In genomic region chr13:83744110-83744752, GRCm38 (mm10) we compare ENCODE assay signal across 10 mouse cellular contexts.
A peak's percentile ranks its signal among the peaks of the same experiment; 100 is the strongest.
DNase-seq lines count a peak whose midpoint lies in the region; ATAC-seq and TF ChIP-seq lines count a peak whose summit lies in the region.
"Had no signal": no experiment of that assay in that cellular context is flagged by ENCODE, and none has a peak within 500 bp of the region (broad histone marks: within the 10 kb centered on the region; RNA-seq: fewer than 3 reads in every experiment).

No protein-coding gene starts in this region.

- peak overlapping the region; percentile 55 for H3K4me3 ChIP-seq in heart, embryonic 12.5 days
- H3K4me3 ChIP-seq in embryonic facial prominence, embryonic 14.5 days (ENCODE audit: low read depth, low read length): peak overlapping the region; percentile 48
- H3K4me3 ChIP-seq in limb, embryonic 14.5 days (replicated peaks; ENCODE audit: low read length): peak overlapping the region; percentile 45
- H3K4me3 ChIP-seq: erythroblast, embryonic 14.5 days had no signal

- no peaks in the 10 kb centered on the region for H3K9me3 ChIP-seq in heart, embryonic 12.5 days (replicated peaks)
- no peaks in the 10 kb centered on the region for H3K9me3 ChIP-seq in embryonic facial prominence, embryonic 14.5 days (ENCODE audit: control insufficient read depth, low read length)
- no peaks in the 10 kb centered on the region for H3K9me3 ChIP-seq in limb, embryonic 14.5 days (ENCODE audit: control insufficient read depth, low read length)
- H3K9me3 ChIP-seq: megakaryocyte, embryonic 14.5 days had no signal

- WGBS in heart, embryonic 12.5 days: 56% methylated on average over 8 of the region's 8 CpGs
- WGBS in embryonic facial prominence, embryonic 14.5 days: 52% methylated on average over 8 of the region's 8 CpGs
- WGBS in limb, embryonic 14.5 days: 61% methylated on average over 8 of the region's 8 CpGs

- H3K9ac ChIP-seq in heart, embryonic 12.5 days: no peak overlapping the region
- H3K9ac ChIP-seq in embryonic facial prominence, embryonic 14.5 days (ENCODE audit: low read depth, low read length): peak overlapping the region; percentile 54; the same call in 1 of the 2 replicates
- H3K9ac ChIP-seq in limb, embryonic 14.5 days (ENCODE audit: low read depth, low read length, severe bottlenecking): no peak overlapping the region

- no peak for ATAC-seq in heart, embryonic 12.5 days (ENCODE audit: insufficient number of reproducible peaks, low FRiP score)
- ATAC-seq in embryonic facial prominence, embryonic 14.5 days (ENCODE audit: low read depth): no peak
- ATAC-seq in limb, embryonic 14.5 days (ENCODE audit: low FRiP score, low read depth): no peak

- peaks cover 5% of the 10 kb centered on the region for H3K4me1 ChIP-seq in heart, embryonic 12.5 days (replicated peaks)
- peaks cover 5% of the 10 kb centered on the region; the same call in 1 of the 2 replicates for H3K4me1 ChIP-seq in embryonic facial prominence, embryonic 14.5 days (ENCODE audit: control insufficient read depth, insufficient read depth, low read length)
- H3K4me1 ChIP-seq in limb, embryonic 14.5 days (ENCODE audit: control insufficient read depth, insufficient read depth, low read length): no peaks in the 10 kb centered on the region

- TF ChIP-seq POLR2A in limb, embryonic 14.5 days (IDR thresholded peaks at IDR 0.05; ENCODE audit: borderline replicate concordance, extremely low read depth, insufficient read depth, insufficient read length): no peak

- H3K36me3 ChIP-seq in heart, embryonic 12.5 days: no peaks in the 10 kb centered on the region
- no peaks in the 10 kb centered on the region for H3K36me3 ChIP-seq in embryonic facial prominence, embryonic 14.5 days (ENCODE audit: control insufficient read depth, insufficient read depth, low read length)
- no peaks in the 10 kb centered on the region for H3K36me3 ChIP-seq in limb, embryonic 14.5 days (ENCODE audit: control insufficient read depth, insufficient read depth, low read length)

- intact Hi-C loops in heart, postnatal 10 days (cut with DNase I): no loop called here

- H3K27ac ChIP-seq in heart, embryonic 12.5 days (ENCODE audit: poor library complexity, severe bottlenecking): no peak overlapping the region
- no peak overlapping the region; the same call in 1 of the 2 replicates for H3K27ac ChIP-seq in embryonic facial prominence, embryonic 14.5 days (replicated peaks; ENCODE audit: low read depth, low read length)
- H3K27ac ChIP-seq in limb, embryonic 14.5 days (replicated peaks; ENCODE audit: low read depth, low read length): no peak overlapping the region

- H3K27me3 ChIP-seq in heart, embryonic 12.5 days (replicated peaks): peaks cover 32% of the 10 kb centered on the region
- H3K27me3 ChIP-seq in embryonic facial prominence, embryonic 14.5 days (replicated peaks; ENCODE audit: control insufficient read depth, insufficient read depth, low read length): peaks cover 47% of the 10 kb centered on the region
- peaks cover 15% of the 10 kb centered on the region for H3K27me3 ChIP-seq in limb, embryonic 14.5 days (ENCODE audit: control insufficient read depth, insufficient read depth, low read length)

- DNase-seq in heart, postnatal 10 days: no peak
- DNase-seq in 416B (ENCODE audit: low read depth): peak; percentile 39
- no peak for DNase-seq in embryonic facial prominence, embryonic 14.5 days (ENCODE audit: low spot score)
- no peak for DNase-seq in limb, embryonic 14.5 days (ENCODE audit: low spot score)
- DNase-seq in frontal cortex, postnatal 36 days (ENCODE audit: low spot score in 2 of 2): no peak
- DNase-seq in adrenal gland, adult 8-10 months: no peak
- no peak for DNase-seq in layer of hippocampus, postnatal 14 days (ENCODE audit: low spot score in 2 of 2)

- peak overlapping the region; percentile 79 for H3K4me2 ChIP-seq in heart, embryonic 12.5 days
- peak overlapping the region; percentile 77 for H3K4me2 ChIP-seq in embryonic facial prominence, embryonic 14.5 days (ENCODE audit: low read depth, low read length)
- H3K4me2 ChIP-seq in limb, embryonic 14.5 days (replicated peaks; ENCODE audit: low read depth, low read length, severe bottlenecking): peak overlapping the region; percentile 69
